Mouse (Mus musculus) heart, postnatal 0 days (tissue): Measurements from ENCODE around the gene Usp49.

Source experiments
- CTCF ChIP-seq: IDR thresholded peaks from 2 replicates; pipeline ENCODE4 v1.5.1; 2016; ENCODE audit warnings: antibody characterized with exemption, control low read depth, low read depth
- EP300 ChIP-seq: IDR thresholded peaks from 2 replicates; pipeline ENCODE4 v1.6.1; 2016; ENCODE audit warnings: antibody characterized with exemption, low read depth

GRCm38 (mm10) chr17:47676581-47676980 lies 46.1 kb downstream of the Usp49 start:
- peak; percentile 86 for TF ChIP-seq CTCF
- TF ChIP-seq EP300: no peak
